Mouse (Mus musculus): ENCODE measurements at regions not wholly inside any gene's neighbourhood (a gene's known extent, or its start where the extent isn't known, plus 50 kb on each side); places are given as distances from the start of the nearest gene placed in this dataset.

DNA sequence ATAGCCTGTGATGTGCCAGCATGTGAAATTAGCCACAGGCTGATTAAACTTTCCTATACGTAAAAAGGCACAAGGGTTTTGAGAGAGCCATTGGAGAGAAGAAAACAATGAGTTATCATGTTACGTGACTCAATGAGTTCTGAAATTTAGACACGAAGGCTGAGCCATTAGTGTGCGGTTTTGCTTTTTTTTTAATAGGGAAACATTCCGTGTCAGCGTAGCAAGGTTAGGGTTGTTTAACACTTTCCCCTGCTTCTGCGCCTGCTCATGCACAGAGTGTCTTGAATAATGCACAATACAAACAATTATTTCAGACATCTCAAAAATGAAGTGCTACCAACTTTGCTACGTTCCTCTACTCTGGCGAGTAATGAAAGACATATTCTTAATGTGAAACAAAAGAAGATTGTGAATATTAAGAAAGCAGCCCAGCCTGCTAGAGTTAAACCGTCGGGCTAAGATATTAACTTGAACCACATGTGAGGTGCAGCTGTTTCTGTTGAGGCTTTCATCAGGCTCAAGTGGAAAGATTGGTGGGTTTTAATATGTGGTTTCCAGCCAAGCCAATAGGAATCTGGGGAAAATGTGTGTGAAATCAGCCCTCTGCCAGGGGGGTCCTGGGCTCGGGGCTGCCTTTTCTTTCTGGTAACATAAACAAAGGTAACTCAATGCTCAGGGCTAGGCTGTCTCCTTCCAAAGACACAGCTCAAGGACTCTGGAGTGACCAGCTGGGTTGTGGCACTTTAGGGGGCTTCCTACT, 287.2 kb downstream of the Slc4a3 start:
- DNase-seq (ENCODE audit: inconsistent ontology term) = peak; percentile 21

DNA sequence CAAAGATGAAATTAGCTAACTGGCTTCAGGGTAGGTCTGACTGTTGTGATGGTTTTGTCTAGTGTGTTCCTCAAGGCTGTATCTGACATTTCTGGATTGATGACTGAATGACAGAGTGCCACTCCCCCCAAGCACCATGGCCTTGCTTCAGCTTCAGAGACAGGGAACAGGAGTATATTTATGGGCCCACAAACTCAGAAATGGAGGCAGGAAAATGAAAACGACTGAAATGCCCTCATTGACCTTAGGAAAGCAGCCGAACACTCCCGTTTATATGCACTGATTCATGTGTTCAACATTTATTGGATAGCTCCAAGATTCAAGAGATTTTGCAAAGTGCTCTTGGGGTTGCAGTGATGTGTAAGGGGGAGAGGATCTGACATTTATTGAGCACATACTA, 288.3 kb downstream of the Slc4a3 start:
- DNase-seq (ENCODE audit: inconsistent ontology term) = no peak

DNA sequence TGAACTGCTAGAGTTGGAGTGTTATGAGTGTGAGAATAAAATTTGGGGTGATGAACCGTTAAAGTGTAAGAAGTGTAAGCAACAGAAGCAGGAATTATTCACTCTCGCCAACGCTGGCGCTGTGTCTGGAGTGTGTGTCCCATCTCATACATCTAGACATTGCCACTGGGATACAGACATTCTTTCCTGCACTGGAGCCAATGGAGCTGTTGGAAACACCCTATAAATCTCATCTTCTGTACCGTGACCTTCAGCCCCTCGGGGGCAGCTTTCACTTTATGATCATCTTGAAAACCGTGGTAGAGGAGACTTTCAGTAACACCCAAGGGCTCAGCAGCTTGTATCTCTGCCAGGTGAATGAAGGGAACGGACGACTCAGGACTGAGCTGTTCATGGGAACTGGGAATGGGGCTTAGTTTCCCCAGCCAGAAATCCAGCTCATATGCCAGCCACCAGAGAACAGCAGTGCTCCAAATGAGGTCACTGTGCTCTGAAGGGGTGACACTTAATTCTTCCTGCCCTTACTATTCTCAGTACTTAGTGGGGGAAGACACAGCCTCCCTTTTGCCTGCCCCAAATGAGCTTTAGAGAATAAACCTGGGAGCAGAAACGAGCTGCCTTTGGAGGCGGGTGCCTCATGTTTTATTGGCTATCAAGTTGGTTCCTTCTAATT, 293.6 kb downstream of the Slc4a3 start:
- DNase-seq (ENCODE audit: inconsistent ontology term) = no peak

DNA sequence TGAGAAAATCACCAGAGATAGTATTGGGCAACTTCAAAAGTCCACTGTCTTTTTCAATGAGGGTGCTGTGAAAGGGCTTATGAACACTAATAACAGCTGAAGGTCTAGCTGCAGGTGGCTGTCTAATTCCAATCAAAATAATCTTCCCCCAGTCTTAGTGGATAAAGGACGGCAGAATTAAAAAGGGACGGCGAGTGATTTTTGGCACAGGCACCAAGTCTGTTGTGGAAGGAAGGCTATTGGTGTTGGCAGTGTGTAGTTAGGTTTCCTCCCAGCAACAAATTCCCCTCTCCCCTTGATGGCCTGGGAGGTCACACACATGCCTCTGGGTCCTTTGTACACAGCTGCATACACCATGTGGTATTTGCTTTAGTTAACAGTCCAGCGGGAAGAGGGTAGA, 296.3 kb downstream of the Slc4a3 start:
- DNase-seq (ENCODE audit: inconsistent ontology term) = peak; percentile 42

DNA sequence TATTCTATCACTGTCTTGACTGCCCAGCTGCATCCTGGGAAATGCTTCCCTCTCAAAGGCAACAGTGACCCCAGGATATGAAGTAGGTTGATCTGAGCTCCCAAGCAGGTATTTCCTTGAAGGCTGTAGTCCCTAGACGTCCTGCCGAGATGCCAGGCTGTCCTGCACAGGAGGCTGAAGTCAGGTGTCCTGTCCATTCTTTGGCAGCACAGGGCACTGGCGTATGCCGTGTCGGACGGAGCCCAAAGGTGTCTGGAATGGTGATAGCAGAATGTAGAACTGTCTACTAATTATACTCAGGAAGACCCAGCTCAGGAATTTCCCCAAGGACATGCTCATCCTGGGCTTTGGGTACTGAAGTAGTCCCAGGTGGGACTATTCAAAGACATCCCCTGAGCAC, 297.3 kb downstream of the Slc4a3 start:
- DNase-seq (ENCODE audit: inconsistent ontology term) = no peak

DNA sequence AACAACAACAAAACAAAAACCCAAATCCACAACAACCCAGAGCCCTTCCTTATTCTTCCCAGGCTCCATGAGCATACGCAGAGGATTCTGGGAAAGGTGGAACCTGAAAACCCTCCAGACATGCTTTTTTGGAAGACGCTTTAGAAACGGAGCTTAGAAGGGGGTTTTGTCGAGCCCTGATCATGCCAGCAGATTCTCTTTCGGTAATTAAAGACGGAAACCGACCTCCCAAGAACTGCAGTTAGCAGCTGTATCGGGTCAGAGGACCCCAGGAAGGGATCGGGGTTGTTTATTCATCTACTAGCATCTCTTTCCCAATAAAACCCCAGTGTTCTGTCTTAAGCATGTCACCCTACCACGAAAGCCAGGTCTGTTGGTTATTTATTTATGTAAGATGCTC, 298.1 kb downstream of the Slc4a3 start:
- DNase-seq (ENCODE audit: inconsistent ontology term) = no peak

DNA sequence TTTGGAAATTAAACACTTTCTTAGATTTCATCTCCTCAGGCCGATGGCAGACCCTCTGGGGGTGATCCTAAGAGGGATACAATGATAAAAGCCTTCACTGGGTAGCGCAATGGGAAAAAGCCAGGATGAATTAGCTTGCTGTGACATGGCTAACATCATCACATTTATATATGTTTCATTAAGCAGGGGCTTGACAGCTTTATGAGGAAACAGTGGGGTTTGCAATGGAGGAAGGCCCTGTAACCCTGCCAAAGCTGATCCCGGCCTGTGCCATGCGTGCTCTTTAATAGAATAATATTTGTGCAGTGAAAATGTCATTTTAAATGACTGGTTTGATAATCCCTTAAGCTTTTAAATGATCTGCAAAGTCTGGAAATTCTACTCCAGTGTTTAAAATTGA, 298.5 kb downstream of the Slc4a3 start:
- no peak for DNase-seq (ENCODE audit: inconsistent ontology term)

DNA sequence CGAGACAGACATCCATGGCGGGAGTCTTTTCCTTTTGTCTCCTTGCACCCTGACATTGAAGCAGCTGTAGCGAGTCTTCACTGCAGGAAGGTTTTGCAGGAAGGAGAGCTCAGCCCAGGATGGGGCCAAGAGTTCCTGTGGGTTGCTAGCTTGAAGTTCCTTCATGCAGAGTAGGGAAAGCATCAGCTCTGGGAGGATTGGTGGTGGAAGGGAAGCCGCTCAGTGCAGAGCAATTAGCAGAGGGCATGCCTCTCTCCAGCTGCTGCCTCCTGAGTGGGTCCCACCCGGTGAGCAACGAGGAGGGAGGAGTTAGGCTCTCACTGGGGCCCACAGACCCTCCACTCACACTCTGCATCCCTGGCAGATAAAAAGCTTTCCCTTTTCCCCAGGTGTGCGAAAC, 298.9 kb downstream of the Slc4a3 start:
- DNase-seq (ENCODE audit: inconsistent ontology term) = no peak

DNA sequence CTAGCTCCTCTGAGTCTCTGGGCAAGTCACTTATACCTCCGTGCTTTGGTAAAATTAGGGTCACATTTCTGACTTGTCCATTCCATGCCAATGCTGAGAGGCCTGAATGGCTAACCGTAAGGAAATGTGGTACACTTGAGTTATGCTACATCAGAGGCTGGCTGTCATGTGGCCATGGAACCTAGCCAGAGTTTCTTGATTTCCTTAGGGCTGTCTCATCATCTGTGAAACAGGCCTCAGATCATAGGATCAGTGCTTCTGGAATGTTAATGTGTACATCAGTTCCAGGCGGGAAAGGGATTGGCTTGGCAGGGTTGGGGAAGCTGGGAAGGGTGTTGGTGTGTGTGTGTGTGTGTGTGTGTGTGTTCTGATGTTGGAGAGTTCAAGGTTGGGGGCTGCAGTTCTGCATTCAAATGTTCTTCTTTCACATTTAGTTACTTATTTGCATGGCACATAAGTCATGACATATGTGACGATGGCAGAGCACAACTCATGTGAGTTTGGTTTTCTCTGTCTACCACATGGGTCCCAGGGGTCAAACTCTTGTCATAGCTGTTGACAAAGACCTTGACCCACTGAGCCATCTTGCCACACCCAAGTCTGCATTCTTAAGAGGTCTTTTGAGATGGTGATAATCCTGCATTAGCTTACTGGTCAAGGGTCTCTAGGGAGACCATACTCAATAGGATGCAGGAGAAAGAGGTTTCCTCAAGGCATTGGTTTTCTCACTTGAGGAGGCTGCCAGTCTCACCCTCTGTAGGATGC, 299.9 kb downstream of the Slc4a3 start:
- no peak for DNase-seq (ENCODE audit: inconsistent ontology term)

DNA sequence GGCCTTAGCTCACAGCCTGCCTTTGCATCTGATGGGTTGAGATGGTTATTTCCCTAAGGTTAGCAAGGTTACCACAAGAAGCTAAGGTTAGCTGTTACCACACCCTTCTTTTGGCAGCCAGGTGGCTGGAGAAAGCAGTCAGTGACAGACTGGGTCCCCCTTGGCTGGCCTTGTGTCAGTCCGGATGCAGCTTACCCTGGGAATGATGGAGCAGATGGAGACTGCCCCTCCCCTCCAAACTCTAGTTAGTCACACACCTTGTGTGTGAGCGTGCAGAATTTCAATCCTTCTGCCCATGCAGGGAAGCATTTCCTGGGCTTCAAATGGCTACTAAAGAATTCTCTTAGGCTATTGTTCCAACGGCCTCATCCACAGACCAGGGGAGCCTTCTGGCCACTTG, 301.6 kb downstream of the Slc4a3 start:
- no peak for DNase-seq (ENCODE audit: inconsistent ontology term)

DNA sequence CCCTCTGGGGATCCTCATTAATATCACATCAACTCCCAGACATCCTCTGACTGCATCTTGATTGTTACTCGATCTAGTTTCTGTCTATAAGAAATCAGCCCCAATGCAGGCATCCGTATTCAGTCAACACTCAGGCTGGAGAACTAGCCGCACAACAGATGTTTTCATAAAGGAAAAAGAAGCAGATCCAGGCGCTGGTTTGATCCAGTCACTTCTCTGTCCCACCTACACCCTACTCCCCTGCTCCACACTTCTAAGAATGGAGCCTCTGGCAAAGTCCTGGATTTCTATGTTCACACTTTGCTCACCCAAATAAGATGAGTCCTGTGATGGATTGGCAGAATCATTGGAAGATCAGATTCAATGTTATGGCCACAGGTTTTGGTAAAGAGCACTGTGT, 302.4 kb downstream of the Slc4a3 start:
- DNase-seq (ENCODE audit: inconsistent ontology term) = no peak

DNA sequence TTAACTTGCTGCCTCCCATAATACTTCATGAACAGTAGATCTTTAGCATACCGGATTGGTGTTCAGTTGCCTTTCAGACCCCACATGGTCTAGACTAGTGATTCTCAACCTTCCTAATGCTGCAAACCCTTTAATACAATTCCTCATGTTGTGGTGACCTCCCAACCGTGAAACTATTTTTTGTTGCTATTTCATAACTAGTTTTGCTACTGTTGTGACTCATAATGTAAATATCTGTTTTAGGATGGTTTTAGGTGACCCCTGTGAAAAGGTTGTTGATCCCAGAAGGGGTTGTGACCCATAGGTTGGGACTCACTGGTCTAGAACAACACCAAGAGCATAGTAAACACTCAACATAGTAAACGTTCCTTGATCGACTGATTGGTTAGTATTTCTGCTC, 304.1 kb downstream of the Slc4a3 start:
- no peak for DNase-seq (ENCODE audit: inconsistent ontology term)

DNA sequence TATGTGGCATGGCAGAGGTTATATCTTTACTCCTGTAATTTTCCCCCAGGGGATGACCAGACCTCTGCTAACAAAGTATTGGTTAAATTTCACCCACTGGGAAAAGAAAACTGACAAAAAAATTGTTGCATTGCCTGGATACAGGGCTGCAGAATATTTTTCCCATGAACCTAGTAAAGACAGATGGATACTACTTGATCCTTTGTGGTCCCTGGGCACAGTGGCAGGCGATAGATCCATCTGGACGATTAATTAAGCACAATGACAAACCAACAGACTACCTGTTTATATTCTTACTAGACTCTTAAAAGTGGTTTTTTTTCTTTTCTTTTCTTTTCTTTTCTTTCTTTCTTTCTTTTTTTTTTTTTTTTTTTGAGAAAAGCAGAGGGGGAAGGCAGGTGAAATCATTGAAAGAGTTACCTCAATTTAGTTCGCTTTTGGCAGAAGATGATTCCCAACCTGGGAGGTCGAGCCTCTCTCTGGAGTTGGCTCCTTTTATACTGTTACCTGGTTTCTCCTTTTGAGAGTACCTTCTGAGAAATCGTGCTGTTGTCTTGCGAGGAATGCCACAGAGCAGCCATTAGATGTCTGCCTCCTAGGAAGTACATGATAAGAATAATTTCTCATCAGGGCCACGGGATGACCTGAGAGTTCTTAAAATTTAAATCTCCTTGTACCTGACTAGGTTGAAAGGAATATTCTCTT, 312.6 kb downstream of the Slc4a3 start:
- no peak for DNase-seq (ENCODE audit: inconsistent ontology term)

DNA sequence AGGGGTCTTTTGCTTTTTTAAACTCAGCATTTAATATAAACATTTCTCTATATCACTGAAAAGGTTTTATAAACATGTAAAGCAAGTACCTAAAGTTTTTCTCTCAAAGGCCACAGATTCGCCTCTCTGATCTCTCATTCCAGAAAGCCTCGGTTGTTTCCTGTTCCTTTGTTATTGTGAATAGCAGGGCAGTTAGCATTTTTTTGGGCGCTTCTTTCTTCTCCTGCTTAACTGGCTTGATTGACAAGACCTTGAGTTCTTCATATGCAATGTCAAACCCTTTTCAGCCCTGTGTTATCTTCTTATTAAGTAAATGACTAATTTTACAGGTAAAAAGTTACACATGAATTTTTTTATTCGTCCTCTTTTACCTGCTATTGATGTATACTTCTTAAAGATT, 316.7 kb downstream of the Slc4a3 start:
- DNase-seq (ENCODE audit: inconsistent ontology term) = no peak

DNA sequence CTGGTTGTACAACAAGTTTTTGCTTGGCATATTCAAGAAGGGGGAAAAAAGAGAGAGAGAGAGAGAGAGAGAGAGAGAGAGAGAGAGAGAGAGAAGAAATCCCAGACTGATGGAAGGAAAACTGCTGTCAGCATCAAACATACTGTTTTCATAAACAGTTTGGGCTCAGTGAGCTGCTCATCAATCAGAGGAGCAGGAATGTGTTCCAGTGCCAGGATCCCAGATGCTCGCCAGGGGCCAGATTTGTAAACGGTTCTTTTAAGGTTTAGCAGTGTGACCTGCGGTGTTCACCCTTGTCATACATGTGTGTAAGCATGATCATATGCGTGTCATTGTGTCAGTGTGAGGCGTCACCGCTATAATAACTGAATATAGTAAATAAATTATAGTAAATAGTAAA, 320.5 kb downstream of the Slc4a3 start:
- DNase-seq (ENCODE audit: inconsistent ontology term) = no peak

DNA sequence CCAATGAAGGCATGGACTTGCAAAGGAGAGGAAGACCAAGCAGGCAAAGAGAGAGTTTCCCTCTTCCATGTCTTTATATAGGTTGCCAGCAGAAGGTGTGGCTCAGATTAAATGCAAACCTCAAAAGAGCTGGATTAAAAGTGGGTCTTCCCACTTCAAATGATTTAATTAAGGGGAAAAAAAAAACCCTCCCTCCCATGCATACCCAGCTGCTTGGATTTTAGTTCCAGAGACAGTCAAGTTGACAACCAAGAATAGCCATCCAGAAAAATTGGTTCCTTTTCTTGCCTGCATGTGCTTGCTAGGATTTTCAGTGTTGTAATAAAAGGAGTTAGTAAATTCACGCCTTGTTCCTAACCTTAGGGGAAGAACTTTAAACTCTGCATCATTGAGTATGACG, 323.3 kb downstream of the Slc4a3 start:
- DNase-seq (ENCODE audit: inconsistent ontology term) = no peak

DNA sequence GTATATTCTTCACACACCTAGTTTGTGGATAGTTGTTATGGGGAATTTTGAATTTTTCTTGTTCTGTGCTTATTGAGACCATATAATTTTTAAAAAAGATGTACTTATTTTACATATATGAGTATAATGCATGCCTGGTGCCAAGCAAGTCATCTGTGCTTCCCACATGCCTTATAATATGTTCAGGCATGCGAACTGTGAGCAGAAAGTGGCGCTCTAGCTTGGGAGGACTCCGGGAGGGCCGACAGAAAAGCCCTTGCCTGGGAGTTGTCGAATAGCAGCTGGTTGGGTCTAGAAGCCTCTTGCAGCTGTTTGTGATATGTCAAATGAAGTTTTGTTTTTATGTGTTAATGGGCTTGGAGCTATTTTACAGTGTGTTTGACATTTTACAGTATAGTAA, 323.8 kb downstream of the Slc4a3 start:
- DNase-seq (ENCODE audit: inconsistent ontology term) = no peak

DNA sequence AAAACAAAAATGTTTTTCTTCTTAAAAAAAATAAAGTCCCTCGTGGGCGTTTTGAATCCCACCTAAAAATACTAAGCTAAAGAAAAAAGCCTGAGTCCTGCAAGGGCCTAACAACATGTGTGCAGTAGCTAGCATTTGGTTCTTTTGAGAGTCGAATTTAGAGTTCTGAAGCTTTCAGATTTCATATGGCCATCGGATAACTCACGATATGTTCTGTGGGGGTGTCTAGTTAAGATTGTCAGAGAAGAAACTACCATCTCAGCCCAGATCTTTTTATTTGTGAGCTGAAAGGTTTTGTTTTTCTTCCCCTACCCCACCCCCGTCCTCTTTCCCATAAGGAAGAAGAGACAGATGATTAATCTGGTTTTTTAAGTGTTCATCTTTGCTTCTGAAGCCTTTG, 327.8 kb downstream of the Slc4a3 start:
- no peak for DNase-seq (ENCODE audit: inconsistent ontology term)

DNA sequence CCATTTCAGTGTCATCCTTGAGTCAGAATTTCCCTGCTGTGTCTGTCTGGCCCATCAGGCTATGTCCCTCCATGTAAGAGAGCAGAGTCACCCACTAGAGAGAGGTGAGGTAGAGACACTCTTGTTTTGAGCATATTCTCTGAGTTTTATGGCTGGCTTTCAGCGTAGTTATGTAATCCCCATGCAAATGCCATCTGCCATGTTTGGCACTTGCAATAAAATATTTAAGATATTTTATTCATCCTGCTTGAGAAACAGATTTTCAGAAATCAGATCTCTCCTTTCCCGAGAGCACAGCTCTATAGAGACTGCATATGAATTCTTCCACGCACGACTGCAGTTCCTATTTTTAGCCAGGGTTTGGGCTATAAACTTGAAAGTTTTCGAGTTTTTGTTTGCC, 331.1 kb downstream of the Slc4a3 start:
- DNase-seq (ENCODE audit: inconsistent ontology term) = no peak

DNA sequence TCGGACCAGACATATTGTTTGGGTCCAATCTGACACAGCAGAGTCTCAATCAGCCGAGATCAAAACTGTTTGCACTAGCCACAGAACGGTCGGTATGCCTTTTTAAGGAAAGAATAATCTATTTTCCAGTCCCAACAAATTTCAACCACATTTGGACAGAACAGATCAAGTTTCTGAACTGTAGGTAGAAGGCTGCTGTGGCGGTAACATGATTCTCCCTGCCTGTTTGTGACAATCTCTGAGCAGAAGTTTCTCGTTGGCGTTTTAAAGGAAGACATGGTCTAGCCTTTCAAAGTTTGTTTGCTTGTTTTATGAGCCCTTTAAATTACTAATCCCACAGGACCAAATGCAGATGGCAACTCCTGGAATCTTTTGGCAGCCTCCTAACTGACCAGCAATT, 339.6 kb downstream of the Slc4a3 start:
- no peak for DNase-seq (ENCODE audit: inconsistent ontology term)

DNA sequence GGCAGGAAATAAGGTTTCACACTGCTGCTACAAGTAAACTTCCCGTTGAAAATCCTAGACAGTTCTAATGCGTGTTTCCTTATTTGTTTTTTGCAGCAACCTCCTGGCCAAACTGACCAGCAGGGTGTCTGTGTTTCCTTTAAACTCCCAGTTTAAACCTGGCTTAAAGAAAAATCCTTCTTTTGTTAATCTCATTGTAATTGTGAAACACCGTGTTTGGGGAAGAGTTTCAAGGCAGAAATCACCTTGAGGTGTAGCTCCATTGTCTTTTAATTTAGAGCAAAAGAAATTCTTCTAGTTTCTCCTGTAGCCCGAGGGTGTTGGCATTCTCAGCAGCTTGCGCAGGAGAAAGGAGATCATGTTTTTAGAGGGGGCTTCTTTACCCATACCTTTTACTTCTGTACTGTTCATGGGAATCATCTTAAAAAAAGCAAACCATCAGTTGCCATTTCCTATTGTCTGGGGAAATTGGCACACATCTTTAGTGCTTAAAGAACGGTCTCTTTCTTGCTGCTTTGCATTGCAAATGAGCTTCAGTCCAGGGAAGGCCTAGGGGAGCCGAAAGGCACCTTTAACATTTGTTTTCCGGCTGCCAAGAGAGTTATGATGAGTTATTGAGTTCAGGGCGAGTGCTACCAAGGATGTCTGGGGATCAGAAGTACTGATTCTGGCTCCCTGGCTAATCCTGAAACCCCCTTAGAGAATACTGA, 342.6 kb downstream of the Slc4a3 start:
- DNase-seq (ENCODE audit: inconsistent ontology term) = no peak

All from Muller cell, postnatal 12 days (primary cell).